Comparison of ENCODE assay signal across 8 mouse cellular contexts in genomic region chr4:141078510-141079137, GRCm38 (mm10). TPM values are rescaled to one million over a fixed set of nuclear protein-coding genes. Genes with fewer than 3 reads are reported as not detected.
A peak's percentile ranks its signal among the peaks of the same experiment; 100 is the strongest.
DNase-seq lines count a peak whose midpoint lies in the region; ATAC-seq and TF ChIP-seq lines count a peak whose summit lies in the region.

No protein-coding gene starts in this region.

- H3K4me2 ChIP-seq in lung, embryonic 15.5 days: no peak overlapping the region
- H3K4me2 ChIP-seq in intestine, embryonic 15.5 days (replicated peaks): 0 out of 2 replicates have a peak overlapping the region, but pooled peaks have one; percentile 17
- peak overlapping the region; percentile 97; the same call in 1 of the 2 replicates for H3K4me2 ChIP-seq in neural tube, embryonic 12.5 days (replicated peaks)

- peaks cover 23% of the 10 kb centered on the region for H3K4me1 ChIP-seq in lung, embryonic 15.5 days
- peaks cover 16% of the 10 kb centered on the region for H3K4me1 ChIP-seq in lung, adult 2 months (ENCODE audit: control insufficient read depth, insufficient read depth, low read length)
- peaks cover 10% of the 10 kb centered on the region for H3K4me1 ChIP-seq in intestine, embryonic 15.5 days (replicated peaks)
- peaks cover 15% of the 10 kb centered on the region for H3K4me1 ChIP-seq in neural tube, embryonic 12.5 days

- peaks cover under 1% of the 10 kb centered on the region; the same call in 1 of the 2 replicates for H3K36me3 ChIP-seq in lung, embryonic 15.5 days
- H3K36me3 ChIP-seq in intestine, embryonic 15.5 days: peaks cover 2% of the 10 kb centered on the region; the same call in 1 of the 2 replicates
- peaks cover 10% of the 10 kb centered on the region for H3K36me3 ChIP-seq in neural tube, embryonic 12.5 days

- peak; percentile 20 for DNase-seq in cerebellum, adult 8-10 months
- no peak for DNase-seq in cerebellum, postnatal 25 days
- no peak for DNase-seq in lung, adult 2 months
- DNase-seq in Muller cell, postnatal 12 days (ENCODE audit: inconsistent ontology term): no peak
- no peak for DNase-seq in kidney, postnatal 14 days

- 69% methylated on average over 18 of the region's 18 CpGs for WGBS in lung, embryonic 15.5 days
- 70% methylated on average over 18 of the region's 18 CpGs for WGBS in lung, adult 2 months
- 74% methylated on average over 18 of the region's 18 CpGs for WGBS in intestine, embryonic 15.5 days
- 74% methylated on average over 18 of the region's 18 CpGs for WGBS in neural tube, embryonic 12.5 days

- no peak overlapping the region for H3K27ac ChIP-seq in lung, embryonic 15.5 days
- no peak overlapping the region for H3K27ac ChIP-seq in intestine, embryonic 15.5 days
- H3K27ac ChIP-seq in neural tube, embryonic 12.5 days: no peak overlapping the region

- H3K9ac ChIP-seq in lung, embryonic 15.5 days: no peak overlapping the region
- H3K9ac ChIP-seq in intestine, embryonic 15.5 days: no peak overlapping the region
- H3K9ac ChIP-seq in neural tube, embryonic 12.5 days: no peak overlapping the region

- no peak for TF ChIP-seq POLR2A in lung, adult 2 months (IDR thresholded peaks at IDR 0.05; ENCODE audit: borderline replicate concordance, extremely low read depth, low read depth, low read length)

- no peaks in the 10 kb centered on the region for H3K9me3 ChIP-seq in lung, embryonic 15.5 days
- no peaks in the 10 kb centered on the region for H3K9me3 ChIP-seq in intestine, embryonic 15.5 days
- H3K9me3 ChIP-seq in neural tube, embryonic 12.5 days: no peaks in the 10 kb centered on the region

- no peak for TF ChIP-seq CTCF in lung, adult 2 months (IDR thresholded peaks at IDR 0.05; ENCODE audit: insufficient read depth, low read length)

- peak overlapping the region; percentile 99 for H3K4me3 ChIP-seq in lung, embryonic 15.5 days
- H3K4me3 ChIP-seq in lung, adult 2 months (replicated peaks; ENCODE audit: extremely low read depth, low read depth, low read length): no peak overlapping the region
- no peak overlapping the region for H3K4me3 ChIP-seq in intestine, embryonic 15.5 days (replicated peaks)
- no peak overlapping the region; the same call in 1 of the 2 replicates for H3K4me3 ChIP-seq in neural tube, embryonic 12.5 days

- no peak for ATAC-seq in lung, embryonic 15.5 days (ENCODE audit: borderline replicate concordance, extremely low read depth, low FRiP score, low TSS enrichment)
- ATAC-seq in intestine, embryonic 15.5 days: no peak; the same call in 1 of the 2 replicates
- peak; percentile 58; the same call in 1 of the 2 replicates for ATAC-seq in neural tube, embryonic 12.5 days (ENCODE audit: low FRiP score, low read depth)

- no peaks in the 10 kb centered on the region for H3K27me3 ChIP-seq in lung, embryonic 15.5 days
- H3K27me3 ChIP-seq in intestine, embryonic 15.5 days (replicated peaks): no peaks in the 10 kb centered on the region
- H3K27me3 ChIP-seq in neural tube, embryonic 12.5 days (replicated peaks): no peaks in the 10 kb centered on the region

RNA-seq across cellular contexts. Expression of gene Necap2, which starts 0.5 kb away (rescaled TPM):
- polyA plus RNA-seq in lung, embryonic 15.5 days (2015; fragmentation: Nextera tagmentation; extraction: Ambion mirVana): 102 and 110 TPM in 2 replicates
- 76.7 and 85.5 TPM in 2 replicates for polyA plus RNA-seq in lung, adult 2 months (2012; rRNA removed)
- 66.6 and 70.2 TPM in 2 replicates for polyA plus RNA-seq in intestine, embryonic 15.5 days (2015; fragmentation: Nextera tagmentation; extraction: Ambion mirVana)
- polyA plus RNA-seq in neural tube, embryonic 12.5 days (2016; fragmentation: Nextera tagmentation; extraction: Ambion mirVana): 55.0 and 61.2 TPM in 2 replicates

RNA-seq across cellular contexts. Expression of gene Spata21, which starts 9.5 kb away (rescaled TPM):
- polyA plus RNA-seq in lung, embryonic 15.5 days (2015; fragmentation: Nextera tagmentation; extraction: Ambion mirVana): 0.16 and 0.62 TPM in 2 replicates
- not detected in 2 replicates for polyA plus RNA-seq in lung, adult 2 months (2012; rRNA removed)
- not detected in 2 replicates for polyA plus RNA-seq in intestine, embryonic 15.5 days (2015; fragmentation: Nextera tagmentation; extraction: Ambion mirVana)
- 0.25 TPM in 1 of 2 replicates, not detected in the other for polyA plus RNA-seq in neural tube, embryonic 12.5 days (2016; fragmentation: Nextera tagmentation; extraction: Ambion mirVana)

RNA-seq across cellular contexts. Expression of gene Crocc, which starts 18.3 kb away (rescaled TPM):
- polyA plus RNA-seq in lung, embryonic 15.5 days (2015; fragmentation: Nextera tagmentation; extraction: Ambion mirVana): 6.7 and 7.6 TPM in 2 replicates
- 10.1 and 14.0 TPM in 2 replicates for polyA plus RNA-seq in lung, adult 2 months (2012; rRNA removed)
- polyA plus RNA-seq in intestine, embryonic 15.5 days (2015; fragmentation: Nextera tagmentation; extraction: Ambion mirVana): 4.0 and 4.7 TPM in 2 replicates
- polyA plus RNA-seq in neural tube, embryonic 12.5 days (2016; fragmentation: Nextera tagmentation; extraction: Ambion mirVana): 11.7 and 12.8 TPM in 2 replicates
